Mouse (Mus musculus): Measurements from ENCODE around the gene Flg2.

Gene Flg2

DNA sequence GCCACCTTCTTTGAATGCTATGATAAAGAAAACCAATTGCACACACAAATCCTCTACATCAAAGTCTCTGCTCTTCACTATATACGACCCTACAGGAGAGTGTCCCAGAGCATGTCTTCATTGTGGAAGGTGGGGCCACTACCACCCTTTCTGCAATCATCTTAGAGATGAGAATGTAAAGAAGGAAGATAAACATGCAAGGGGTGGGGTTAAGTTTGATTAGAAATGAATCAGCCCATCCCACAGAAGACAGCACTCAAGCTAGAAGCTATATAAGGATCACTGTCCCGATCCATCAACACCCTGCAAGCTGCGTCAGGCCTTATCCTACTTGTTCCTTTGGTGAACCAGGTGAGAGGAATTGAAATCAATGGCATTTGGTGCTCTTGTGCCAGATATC lies at the start of gene Flg2:
Gene Flg2, plus strand, starts transcription at position 301 of the 400 bp plus-strand sequence.
- no peak for DNase-seq

DNA sequence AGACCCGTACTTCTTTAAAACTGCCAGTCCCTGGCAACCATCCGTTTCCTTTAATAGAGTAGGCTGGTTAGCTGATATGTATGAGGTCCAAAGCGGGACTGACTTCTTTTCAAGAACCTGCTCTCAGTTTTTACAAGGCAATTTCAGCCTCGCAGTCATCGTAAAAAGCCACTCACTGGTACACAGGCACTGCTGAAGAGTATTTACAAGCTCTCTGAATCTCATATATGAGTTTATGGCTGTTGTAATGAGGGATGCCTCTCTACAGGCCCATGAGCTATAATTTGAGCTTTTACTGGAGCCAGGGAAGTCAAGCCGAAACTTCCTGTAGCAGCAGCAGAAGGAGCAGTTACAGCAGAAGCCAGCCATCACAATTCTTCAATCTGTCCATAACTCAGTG lies 34.6 kb upstream of the Flg2 start:
- DNase-seq: no peak

DNA sequence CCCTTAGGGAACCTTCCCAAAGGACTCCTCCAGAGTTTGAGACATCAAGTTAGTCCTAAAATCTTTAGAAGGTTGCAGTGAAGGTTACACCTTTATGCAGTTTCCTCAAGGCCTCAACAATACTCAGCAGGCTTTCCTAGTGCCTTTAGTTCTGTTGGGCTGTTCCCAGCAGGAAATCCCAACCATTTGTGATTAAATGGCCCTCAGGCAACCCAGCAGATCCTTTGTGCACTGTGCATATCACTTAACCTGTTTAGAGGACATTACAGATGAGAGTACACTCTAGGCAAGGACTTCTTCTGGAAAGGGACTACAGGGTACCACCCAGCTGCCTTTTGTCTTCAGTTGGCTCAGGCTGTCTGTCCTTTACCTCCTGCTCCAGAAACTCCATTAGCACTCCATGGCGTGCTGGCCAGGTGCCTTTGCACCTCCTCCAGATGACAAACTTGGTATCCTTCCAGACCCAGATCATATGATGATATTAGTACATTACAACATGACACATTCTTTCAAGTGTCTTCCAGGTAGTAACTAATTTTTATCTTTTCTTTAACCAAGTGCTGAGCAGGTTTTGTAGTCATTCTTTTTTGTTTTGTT lies 34.0 kb upstream of the Flg2 start:
- no peak for DNase-seq

DNA sequence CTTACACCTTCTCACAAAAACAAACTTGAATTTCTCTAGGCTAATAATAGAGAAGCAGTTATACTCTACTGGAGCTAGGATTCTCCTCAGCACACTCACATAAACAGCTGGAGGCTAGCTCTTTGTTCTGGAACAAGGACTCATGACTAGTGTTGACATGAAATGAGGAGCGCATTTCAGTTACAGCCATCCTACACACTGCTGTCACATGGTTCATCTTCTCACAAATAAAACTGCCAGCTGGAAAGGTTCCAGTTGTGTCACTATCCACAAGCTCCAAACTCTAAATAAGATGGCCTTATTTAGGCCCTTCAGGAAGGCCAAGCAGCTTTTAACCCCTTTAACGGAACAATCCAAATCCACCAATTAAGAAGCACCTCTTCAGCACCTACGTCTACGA lies 16.2 kb upstream of the Flg2 start:
- no peak for DNase-seq

DNA sequence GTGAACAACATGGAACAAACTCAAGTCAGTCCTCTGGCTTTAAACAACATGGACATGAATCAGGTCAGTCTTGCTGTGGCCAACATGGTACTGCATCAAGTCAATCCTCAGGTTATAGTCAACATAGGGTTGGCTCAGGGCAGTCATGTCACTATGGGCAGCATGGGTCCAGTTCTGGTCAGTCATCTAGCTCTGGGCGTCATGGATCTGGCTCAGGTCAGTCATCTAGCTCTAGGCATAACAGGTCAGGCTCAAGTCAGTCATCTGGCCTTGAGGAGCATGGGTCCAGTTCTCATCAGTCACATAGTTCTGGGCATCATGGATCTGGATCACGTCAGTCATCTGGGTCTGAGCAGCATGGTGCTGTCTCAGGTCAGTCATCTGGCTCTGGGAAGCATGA lies 4.9 kb downstream of the Flg2 start:
- no peak for DNase-seq

DNA sequence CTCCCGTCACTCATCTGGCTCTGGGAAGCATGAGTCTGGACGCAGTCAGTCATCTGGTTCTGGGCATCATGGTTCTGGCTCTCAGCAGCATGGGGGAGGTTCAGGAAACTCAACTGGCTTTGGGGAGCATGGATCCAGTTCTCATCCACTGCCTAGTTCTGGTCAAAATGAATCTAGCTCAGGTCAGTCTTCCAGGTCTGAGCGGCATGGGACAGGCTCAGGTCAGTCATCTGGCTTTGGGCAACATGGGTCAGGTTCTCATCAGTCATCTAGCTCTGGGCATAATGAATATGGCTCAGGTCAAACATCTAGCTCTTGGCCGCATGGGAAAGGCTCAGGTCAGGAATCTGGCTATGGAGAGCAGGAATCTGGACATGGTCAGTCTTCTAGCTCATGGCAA lies 5.4 kb downstream of the Flg2 start:
- DNase-seq: no peak

Data from kidney, adult 11 months (tissue).